Comparison of ENCODE assay signal across 8 mouse cellular contexts in the genomic region with DNA sequence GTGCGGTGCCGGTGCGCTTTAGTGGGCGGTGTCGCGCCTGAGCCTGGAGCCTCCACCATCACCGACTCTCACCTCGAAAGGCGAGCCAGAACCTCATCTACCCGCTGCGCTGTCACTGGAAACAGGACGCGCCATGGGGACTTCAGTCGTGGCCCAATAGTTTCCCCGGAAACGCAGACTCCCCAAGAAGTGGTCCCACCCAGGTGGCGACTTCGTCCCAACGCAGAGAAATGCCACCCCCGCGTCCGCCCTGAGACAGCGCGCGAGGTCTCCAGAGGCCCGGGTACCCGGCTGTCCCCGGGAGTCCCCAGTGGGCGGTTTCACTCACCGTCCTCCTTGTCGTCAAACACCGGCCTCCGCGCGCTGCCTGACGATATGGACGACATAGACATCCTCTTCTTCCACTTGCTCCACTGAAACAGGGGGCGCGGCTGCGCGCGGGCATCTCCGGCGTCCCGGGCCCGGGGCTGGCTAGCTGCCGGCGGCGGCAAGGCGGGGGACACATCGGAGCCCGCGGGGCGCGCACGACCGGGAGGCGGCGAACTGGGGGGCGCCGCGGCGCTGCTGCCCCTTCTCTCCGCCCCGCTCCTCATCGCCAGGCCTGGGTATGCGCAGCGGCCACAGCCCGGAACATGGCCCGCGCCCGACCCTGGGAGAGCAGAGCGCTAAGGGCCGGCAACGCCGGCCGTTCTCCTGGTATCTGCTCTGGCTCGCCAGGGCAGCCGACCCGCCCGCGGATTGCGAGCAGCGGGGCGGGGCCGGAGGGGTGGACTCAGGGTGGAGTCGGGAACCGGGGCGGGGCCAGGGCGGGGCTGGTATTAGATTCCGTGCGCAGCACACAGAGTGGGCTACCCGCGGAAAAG. TPM values are rescaled to one million over a fixed set of nuclear protein-coding genes. Genes with fewer than 3 reads are reported as not detected.
DNase-seq lines count a peak whose midpoint lies in the region; ATAC-seq lines count a peak whose summit lies in the region.

No protein-coding gene starts in this region.

- peak overlapping the region; percentile 99 for H3K4me2 ChIP-seq in embryonic facial prominence, embryonic 11.5 days (ENCODE audit: low read depth, low read length)
- peak overlapping the region; percentile 99 for H3K4me2 ChIP-seq in limb, embryonic 15.5 days
- peak overlapping the region; percentile 84 for H3K4me2 ChIP-seq in midbrain, embryonic 15.5 days

- H3K4me3 ChIP-seq in embryonic facial prominence, embryonic 11.5 days (ENCODE audit: low read depth, low read length) = peak overlapping the region; percentile 67
- H3K4me3 ChIP-seq in limb, embryonic 15.5 days = peak overlapping the region; percentile 67
- peak overlapping the region; percentile 68 for H3K4me3 ChIP-seq in midbrain, embryonic 15.5 days

- no peaks in the 10 kb centered on the region for H3K36me3 ChIP-seq in embryonic facial prominence, embryonic 11.5 days (replicated peaks; ENCODE audit: control insufficient read depth, insufficient read depth, low read depth, low read length)
- H3K36me3 ChIP-seq in limb, embryonic 15.5 days = no peaks in the 10 kb centered on the region
- H3K36me3 ChIP-seq in midbrain, embryonic 15.5 days (replicated peaks) = no peaks in the 10 kb centered on the region

- H3K9me3 ChIP-seq in embryonic facial prominence, embryonic 11.5 days (replicated peaks; ENCODE audit: control insufficient read depth, low read length) = no peaks in the 10 kb centered on the region
- no peaks in the 10 kb centered on the region for H3K9me3 ChIP-seq in limb, embryonic 15.5 days
- no peaks in the 10 kb centered on the region for H3K9me3 ChIP-seq in midbrain, embryonic 15.5 days

- peaks cover 21% of the 10 kb centered on the region for H3K27me3 ChIP-seq in embryonic facial prominence, embryonic 11.5 days (ENCODE audit: control insufficient read depth, insufficient read depth, low read length)
- peaks cover 48% of the 10 kb centered on the region for H3K27me3 ChIP-seq in limb, embryonic 15.5 days
- peaks cover 15% of the 10 kb centered on the region for H3K27me3 ChIP-seq in midbrain, embryonic 15.5 days (replicated peaks)

- H3K4me1 ChIP-seq in embryonic facial prominence, embryonic 11.5 days (ENCODE audit: control insufficient read depth, insufficient read depth, low read length) = no peaks in the 10 kb centered on the region; the same call in 1 of the 2 replicates
- H3K4me1 ChIP-seq in limb, embryonic 15.5 days = peaks cover 14% of the 10 kb centered on the region
- H3K4me1 ChIP-seq in midbrain, embryonic 15.5 days = peaks cover 18% of the 10 kb centered on the region

- peak; percentile 98 for ATAC-seq in embryonic facial prominence, embryonic 11.5 days (replicated peaks; ENCODE audit: insufficient number of reproducible peaks, low FRiP score, low TSS enrichment, low read depth)
- ATAC-seq in limb, embryonic 15.5 days (ENCODE audit: insufficient number of reproducible peaks, low FRiP score, low TSS enrichment, low read depth) = peak; percentile 90
- peak; percentile 94 for ATAC-seq in midbrain, embryonic 15.5 days (replicated peaks)

- peak; percentile 71 to 86 for DNase-seq in left cerebral cortex, adult 18-20 months (ENCODE audit: low spot score in 2 of 2)
- no peak for DNase-seq in left cerebral cortex, adult 11 months (ENCODE audit: low spot score)
- DNase-seq in embryonic facial prominence, embryonic 11.5 days (ENCODE audit: low spot score) = peak; percentile 89
- DNase-seq in heart, adult 8-10 months (ENCODE audit: low spot score) = peak; percentile 45
- peak; percentile 77 for DNase-seq in kidney, adult 18-20 months
- DNase-seq in spleen, postnatal 4 days (ENCODE audit: low spot score in 2 of 2) = peak; percentile 52 to 75

- peak overlapping the region; percentile 56 for H3K9ac ChIP-seq in embryonic facial prominence, embryonic 11.5 days (replicated peaks; ENCODE audit: low read length)
- H3K9ac ChIP-seq in limb, embryonic 15.5 days = peak overlapping the region; percentile 45; the same call in 1 of the 2 replicates
- peak overlapping the region; percentile 69 for H3K9ac ChIP-seq in midbrain, embryonic 15.5 days

- no peak overlapping the region for H3K27ac ChIP-seq in embryonic facial prominence, embryonic 11.5 days (replicated peaks; ENCODE audit: low read depth, low read length)
- 0 out of 2 replicates have a peak overlapping the region, but pooled peaks have one; percentile 8 for H3K27ac ChIP-seq in limb, embryonic 15.5 days
- peak overlapping the region; percentile 70 for H3K27ac ChIP-seq in midbrain, embryonic 15.5 days

- WGBS in embryonic facial prominence, embryonic 11.5 days = under 1% methylated on average over 92 of the region's 94 CpGs
- under 1% methylated on average over 87 of the region's 94 CpGs for WGBS in limb, embryonic 15.5 days
- WGBS in midbrain, embryonic 15.5 days = under 1% methylated on average over 91 of the region's 94 CpGs

RNA-seq across cellular contexts. Expression of gene Lrrc27, which starts 24.8 kb away (rescaled TPM):
- 10 to 100 TPM in 1 of 2 experiments, 1 to 10 TPM in 1; 6.6 to 10.6 TPM for total RNA-seq in left cerebral cortex, adult 18-20 months (2021)
- 5.8 and 5.9 TPM in 2 replicates for polyA plus RNA-seq in embryonic facial prominence, embryonic 11.5 days (2014; fragmentation: Nextera tagmentation; extraction: Ambion mirVana)
- total RNA-seq in heart, adult 8-10 months (2022) = 10 to 100 TPM; 15.6 to 18.8 (median 16.4) TPM
- 1.3 and 2.7 TPM in 2 replicates for polyA plus RNA-seq in limb, embryonic 15.5 days (2015; fragmentation: Nextera tagmentation; extraction: Ambion mirVana)
- 4.1 and 4.6 TPM in 2 replicates for polyA plus RNA-seq in midbrain, embryonic 15.5 days (2015; fragmentation: Nextera tagmentation; extraction: Ambion mirVana)

RNA-seq across cellular contexts. Expression of gene Stk32c, which starts 25.1 kb away (rescaled TPM):
- total RNA-seq in left cerebral cortex, adult 18-20 months (2021) = 100 to 1,000 TPM; 179 to 185 TPM
- polyA plus RNA-seq in embryonic facial prominence, embryonic 11.5 days (2014; fragmentation: Nextera tagmentation; extraction: Ambion mirVana) = 0.31 and 0.36 TPM in 2 replicates
- under 1 TPM; 0.41 to 0.92 (median 0.43) TPM for total RNA-seq in heart, adult 8-10 months (2022)
- 0.23 and 0.27 TPM in 2 replicates for polyA plus RNA-seq in limb, embryonic 15.5 days (2015; fragmentation: Nextera tagmentation; extraction: Ambion mirVana)
- 2.3 and 2.4 TPM in 2 replicates for polyA plus RNA-seq in midbrain, embryonic 15.5 days (2015; fragmentation: Nextera tagmentation; extraction: Ambion mirVana)
